Mouse (Mus musculus) CD4-positive helper T cell, adult 2 months (primary cell): ENCODE data around the gene Tcf7l2.

Experiments used
- DNase-seq: peaks from one replicate; pipeline ENCODE4 v3.0.0-alpha.2; 2012; ENCODE audit warnings: low read depth, missing footprints, low spot score

The Tcf7l2 gene

DNA sequence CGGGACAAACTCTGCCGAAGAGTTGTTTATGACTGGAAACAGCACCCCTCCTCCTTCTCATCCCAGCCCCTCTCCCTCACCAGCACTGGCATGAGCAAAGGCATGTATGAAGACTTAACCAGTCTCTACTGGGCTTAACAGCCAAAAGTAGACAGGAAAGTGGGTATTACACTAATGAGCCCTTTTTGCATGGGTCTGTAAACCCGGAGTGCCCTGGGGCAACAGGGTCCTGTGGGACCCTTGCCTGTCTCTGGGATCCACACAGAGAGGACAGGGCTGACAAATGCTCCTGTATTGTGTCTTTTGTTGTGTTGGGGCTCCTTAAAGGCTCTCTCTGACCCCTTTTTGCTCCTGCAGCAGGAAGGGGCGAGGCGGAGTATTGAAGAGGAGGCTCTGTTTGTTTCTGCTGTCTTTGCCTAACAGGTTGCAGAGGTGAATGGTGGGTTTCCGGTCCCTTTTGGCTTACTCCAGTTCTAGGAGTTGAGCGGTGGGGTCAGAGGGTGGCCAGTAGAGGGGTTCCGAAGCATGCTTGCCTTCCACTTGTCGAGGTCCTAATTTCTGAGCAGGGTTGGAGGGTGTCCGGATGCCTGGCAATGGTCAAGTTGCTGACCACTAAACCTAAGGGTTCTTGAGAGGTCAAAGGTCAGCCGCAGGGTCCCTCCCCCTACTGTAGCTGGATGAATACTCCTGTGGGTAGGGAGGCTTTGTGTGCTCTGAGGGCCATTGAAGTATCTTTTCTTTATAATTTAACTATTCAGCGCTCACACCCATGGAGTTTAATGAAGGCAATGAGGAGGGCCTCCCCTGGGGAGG, 161.2 kb downstream of the Tcf7l2 start:
- no peak for DNase-seq

DNA sequence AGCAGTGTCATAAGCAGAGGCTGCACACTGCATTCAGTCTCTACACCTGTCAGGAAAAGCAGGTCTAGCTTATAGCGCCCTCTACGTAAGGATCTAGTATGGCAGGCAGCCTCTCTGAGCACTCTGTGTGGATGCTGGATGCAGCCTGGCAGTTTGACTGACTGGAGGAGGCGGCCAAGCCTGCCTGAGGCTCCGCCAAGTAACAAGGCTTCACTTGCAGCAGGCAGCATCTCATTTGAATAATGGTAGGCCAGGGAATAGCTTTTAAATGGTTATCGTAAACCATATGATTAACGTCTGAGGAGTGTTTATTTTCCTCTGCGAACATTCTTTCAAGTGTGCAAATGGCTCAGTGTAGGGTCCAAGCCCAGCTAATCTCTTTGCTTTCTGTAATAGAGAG, 167.4 kb downstream of the Tcf7l2 start:
- DNase-seq: peak; percentile 38

DNA sequence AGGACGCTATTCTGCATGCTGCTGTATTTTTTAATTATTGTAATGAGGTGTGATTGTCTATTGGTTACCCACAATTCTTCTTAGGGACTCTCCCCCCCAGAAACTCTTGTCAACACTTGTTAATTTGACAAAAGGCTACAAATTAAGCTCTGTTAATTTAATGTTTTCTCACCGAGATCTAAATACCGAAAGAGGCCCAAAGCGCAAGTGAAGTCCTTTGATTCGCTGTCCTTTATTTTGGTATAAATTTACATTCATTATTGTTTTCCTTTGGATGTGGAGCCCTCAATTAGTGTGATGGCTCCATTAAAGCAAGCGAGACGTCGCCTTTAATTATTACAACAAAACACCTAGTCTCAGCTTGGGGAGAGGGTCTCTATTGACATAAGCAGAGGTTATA, 170.3 kb downstream of the Tcf7l2 start:
- no peak for DNase-seq

DNA sequence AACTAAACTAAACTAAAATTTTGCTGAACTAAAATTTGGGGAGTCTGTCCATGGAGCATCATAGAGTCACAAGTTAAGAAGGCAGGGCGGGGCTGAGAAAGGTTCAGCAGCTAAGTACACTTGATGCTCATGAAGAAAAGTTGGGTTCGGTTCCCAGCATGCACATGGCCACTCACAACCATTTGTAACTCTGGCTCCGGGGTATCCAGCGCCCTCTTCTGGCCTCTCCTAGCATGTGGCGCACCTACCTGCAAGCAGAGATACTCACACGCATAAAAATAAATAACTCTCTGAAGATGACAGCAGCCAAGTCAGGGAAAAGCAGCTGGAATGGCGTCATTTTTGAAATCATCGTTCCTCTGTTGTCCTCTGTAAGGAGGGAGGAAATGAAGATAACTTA, 171.2 kb downstream of the Tcf7l2 start:
- DNase-seq: no peak

DNA sequence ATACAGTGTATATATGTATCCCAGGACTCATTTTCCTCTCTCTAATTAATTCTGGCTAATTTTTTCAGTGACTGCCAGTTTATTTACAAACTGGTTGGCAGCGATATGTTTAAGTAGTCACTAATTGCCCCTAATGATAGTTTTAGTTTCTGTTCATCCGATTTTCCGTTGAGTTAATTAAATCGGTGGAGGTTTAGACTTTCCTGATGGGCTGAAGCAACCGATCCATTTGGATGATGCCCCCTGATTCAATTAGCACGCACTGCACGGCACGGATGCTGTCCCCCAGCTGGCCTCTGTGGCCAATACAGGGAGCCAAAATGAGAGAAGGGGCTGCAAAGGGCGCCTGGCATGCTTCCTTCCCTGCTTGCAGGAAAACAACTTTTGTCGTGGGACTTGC, 172.0 kb downstream of the Tcf7l2 start:
- DNase-seq: no peak

DNA sequence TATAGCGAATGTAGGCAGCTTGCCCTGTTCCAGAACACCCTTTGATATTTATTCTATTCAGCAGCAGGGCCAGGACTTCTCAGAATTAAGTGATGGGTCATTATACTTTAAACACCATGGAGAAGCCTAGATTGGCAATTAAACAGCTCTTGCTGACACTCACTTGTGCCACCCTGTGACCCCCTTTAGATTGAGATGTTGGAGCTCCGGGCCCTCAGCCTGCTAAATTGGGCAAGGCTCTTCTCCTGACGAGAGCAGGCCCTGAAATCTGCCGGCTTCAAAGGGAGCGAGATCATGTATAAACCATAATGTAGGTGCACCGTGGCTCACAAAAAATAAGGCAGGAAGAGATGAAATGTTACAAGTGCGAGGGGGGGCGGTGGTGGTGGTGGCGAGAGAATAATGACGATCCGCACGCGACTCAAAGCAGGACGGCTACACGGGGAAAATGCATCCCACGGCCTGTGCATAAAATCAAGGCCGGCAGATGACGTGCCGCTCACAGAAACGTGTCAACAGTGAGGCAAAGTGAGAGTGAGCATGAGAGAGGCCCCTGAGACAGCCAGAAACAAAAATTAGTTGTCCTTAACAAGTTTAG, 173.1 kb downstream of the Tcf7l2 start:
- DNase-seq: peak; percentile 57

DNA sequence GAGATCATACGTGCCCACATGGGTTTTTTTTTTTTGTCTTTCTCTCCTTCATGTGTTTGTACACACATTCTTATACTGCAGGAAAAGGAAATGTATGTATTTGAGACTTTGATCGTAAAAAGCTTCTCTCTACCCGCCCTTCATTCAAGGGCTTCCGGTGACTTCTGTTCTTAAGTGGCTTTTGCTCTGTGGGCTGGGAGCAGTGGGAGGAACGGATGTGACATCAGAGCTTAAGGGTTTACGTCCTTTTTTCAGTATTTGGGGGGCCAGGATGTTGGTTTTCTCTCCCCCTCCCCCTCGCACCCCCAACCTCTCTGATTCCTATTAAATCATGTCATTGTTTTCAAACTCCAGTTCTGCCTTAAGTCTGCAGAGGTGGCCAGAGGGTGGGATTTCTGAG, 173.9 kb downstream of the Tcf7l2 start:
- DNase-seq: peak; percentile 90

DNA sequence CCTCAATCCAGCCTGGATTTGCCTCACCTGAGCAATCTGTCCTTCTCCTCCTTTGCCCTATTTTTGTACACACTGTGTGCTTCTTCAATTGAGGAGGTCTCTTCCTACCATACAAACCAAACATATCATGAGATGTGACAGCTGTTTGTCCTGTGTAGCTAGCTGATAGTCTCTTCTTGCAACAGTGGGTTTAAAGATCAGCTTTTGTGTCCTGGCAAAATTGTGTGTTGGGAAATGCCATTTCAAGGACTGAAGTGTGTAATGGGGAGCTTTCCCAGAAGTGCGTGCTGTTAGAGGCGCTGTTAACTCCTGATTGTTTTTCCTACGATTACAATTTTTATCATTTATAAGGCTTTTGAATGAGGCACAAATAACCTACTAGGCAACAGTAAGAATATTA, 174.6 kb downstream of the Tcf7l2 start:
- no peak for DNase-seq

DNA sequence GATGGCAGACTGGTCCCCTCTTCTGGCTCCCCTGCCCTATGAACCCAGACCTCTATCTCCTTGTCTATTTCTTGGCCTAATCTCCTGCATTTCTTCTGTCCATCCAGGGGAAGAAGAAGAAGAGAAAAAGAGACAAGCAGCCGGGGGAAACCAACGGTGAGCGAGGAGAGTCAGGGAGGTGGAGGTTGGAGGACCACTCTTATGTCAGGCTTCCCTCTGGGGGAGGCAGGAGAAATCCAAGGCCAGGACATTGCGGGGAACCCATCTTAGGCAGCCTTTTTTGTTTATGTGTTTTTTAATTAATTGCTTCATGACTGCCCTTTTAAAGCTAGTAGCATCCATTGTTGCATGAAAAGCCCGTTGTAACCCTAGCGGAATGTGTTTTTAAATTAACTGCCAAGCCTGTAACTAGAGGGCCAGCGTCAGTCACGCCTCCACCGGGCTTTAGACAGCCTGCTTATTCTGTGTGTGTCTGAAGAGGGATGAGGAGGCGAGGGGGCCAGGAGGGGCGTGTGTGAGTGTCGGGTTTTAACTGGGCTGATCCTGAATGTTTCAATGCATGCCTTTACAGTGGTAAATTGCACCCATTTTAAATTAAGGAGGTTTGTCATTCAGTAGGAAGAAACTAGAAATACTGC, 182.3 kb downstream of the Tcf7l2 start:
- no peak for DNase-seq

DNA sequence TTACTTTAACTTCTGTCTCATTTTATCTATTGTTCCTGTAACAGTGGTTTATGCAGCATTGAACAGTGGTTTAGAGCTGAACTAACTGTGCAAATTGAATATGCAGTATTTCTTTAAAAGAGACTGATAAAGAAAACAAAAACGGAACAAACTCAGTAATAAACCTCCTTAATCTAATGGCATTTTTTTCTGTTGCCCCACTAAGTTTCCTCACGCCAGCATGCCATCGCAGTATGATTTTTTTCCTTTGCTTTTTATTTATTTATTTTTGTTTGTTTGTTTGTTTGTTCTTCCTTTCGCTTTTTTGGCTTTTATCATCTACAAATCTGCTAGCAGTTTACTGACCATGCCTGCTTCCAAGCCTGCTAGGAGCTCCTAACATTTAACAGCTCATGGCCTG, 183.2 kb downstream of the Tcf7l2 start:
- DNase-seq: no peak

DNA sequence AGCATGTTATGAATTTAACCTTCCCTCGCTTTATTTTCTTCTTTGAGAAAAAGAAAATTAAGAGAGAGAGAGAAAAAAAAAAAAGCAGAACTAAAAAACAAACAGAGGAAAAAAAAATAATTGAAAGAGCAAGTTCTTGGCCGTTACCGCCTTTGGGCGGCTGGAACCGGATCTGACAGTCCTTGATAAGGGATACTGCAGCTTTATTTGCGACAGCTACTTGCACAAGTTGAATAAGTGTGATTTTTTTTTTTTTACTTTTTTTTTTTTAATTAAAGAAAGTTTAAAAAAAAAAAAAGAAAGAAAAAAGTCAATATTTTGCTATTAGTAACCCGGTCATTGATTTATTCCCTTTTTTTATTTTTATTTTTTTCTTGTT, 183.8 kb downstream of the Tcf7l2 start:
- DNase-seq: no peak

DNA sequence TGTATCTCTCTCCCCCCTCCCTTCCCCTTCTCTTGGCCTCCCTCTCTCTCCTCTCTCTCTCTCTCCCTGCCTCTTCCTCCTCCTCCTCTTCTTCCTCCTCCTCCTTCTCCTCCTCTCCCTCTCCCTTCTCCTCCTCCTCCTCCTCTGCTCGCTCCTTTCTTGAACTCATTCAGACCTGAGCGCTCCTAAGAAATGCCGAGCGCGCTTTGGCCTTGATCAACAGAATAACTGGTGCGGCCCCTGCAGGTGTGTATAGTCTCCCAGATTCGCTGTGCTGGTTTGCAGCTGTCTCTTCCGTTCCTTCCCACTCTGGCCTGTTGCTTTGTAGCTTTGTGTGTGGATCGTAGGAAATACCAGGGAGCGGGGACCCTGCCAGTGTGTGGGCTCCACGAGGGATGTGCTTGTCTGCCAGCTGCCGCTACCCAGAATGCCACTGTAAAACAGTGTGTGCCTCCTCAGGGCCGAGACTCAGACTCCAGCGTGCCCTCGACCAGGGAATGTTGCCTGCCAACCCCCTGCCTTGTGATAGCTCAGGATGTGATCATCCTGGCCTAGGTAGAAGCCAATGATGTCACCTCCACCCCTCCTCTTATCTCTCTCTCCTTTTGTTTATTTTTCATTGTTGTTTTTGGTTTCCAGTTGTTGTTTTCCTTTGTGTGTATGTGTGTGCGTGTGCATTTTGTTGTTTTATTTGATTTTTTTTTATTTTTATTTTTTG, 184.3 kb downstream of the Tcf7l2 start:
- DNase-seq: no peak

DNA sequence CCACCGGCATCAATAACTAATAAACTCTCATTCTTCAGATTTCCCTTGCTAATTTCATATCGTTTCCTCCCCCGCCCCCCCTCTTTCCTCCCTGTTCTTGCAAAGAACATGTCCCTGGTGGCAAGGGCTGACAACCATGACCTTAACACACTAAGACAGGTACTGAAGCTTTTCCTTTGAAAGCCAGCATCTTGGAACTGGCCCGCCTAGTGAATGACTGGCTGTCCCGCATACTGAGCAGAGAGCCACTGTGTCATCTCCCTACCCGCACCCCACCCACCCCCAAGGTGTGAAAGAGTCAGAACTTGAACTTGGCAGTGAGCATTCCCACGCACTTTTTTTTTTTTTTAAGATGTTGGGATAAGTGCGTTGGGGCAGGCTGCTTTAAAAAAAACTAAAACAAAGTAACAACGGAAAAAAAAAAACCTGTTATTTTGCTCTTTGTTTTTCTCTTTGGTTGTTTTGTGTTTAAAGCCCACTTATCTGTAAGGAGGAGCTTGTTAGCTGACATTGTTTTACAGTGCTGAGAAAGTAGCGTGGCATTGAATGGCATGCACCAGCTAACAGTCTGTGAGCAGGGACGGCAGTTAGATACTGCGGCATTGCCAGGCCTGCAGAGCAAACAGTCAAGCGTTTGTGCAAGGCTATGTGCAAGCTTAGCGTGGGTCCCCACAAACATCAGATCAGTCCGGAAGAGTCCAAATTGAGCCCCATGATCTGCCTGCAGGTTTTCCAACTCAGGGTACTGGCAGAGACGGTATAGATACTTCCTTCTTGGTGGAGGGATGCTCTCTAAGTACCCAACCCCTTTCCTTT, 185.4 kb downstream of the Tcf7l2 start:
- DNase-seq: no peak

DNA sequence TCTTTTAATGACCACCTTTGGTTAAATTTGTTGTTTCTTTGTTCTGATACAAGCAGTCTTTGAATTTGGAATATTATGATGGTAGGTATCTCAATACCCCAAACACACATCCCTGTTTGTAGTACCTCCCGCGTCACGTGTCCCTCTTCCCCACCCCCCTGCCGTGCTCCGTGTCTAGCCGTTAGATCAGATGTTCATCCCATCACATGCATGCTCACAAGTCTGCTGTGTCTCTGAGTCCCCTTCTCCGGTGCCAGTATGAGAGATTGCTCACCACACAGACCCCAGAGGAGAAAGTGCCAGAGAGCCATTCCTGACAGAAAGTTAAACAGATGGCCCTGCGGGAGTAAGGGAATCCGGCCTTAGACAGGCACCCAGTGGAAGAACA, 186.0 kb downstream of the Tcf7l2 start:
- DNase-seq: no peak

DNA sequence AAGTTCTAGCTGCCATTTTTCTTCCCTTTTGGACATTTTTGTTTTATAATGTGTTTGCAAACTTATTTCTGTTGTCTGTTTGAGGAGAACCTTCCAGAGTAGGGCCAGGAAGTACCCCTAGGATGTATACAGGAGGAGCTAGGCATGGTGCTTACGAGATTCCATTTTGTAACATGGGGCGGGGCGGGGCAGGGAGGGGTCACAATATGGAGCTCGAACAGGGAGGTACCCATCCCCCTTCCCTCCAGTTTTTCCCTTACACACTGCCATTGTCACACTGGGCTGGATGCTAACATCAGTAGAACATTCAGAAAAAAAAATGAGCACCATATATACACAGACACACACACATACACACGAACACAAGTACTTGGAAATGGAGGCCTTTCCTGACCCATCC, 187.1 kb downstream of the Tcf7l2 start:
- DNase-seq: no peak

DNA sequence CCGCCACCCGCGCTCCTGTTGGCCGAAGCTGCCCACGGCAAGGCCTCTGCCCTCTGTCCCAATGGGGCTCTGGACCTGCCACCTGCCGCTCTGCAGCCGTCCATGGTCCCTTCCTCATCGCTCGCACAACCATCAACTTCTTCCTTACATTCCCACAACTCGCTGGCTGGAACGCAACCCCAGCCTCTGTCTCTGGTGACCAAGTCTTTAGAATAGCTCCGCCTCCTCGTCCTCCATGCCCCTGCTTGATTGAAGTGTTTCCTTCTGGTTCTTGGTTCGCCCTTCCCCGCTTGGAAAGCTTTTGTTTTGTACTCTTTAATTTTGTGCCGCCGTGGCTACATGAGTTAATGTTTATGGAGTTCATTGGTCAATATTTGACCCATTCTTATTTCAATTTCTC, 190.0 kb downstream of the Tcf7l2 start:
- DNase-seq: no peak

DNA sequence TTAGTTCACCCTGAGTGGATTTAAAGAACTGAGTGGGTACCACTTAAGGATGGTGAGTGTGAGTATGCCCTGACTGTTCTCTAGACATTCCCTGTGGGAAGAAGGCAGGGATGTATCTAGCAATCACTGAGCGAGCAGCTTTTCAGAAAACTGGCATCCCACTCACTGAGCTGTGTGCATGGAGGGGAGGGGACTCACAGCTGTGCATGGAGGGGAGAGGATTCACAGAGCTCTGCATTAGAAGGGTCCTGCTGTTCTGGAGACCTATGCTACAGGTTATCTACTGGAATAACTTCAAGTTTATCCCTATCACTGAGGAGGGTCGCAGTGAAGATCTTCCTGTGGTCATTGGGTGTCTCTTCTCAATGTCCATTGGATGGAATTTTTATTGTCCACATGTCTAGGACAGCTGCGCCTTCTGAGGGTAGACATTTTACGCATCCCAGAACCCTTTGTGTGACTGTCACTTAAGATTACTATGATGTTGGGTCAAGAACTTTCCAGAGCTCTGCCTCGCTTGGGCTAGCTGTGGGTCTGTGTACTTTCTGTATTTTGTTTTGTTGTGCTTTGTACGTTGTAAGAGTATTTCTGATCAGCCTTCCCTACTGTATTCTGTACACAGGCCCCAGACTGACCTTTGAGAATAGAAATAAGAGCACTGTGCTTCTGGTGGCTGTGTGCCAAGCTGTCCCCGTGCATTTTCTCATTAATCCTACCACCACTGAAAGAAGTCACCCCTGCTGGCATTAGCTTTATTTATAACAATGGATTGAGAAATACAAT, 192.5 kb downstream of the Tcf7l2 start:
- DNase-seq: no peak

DNA sequence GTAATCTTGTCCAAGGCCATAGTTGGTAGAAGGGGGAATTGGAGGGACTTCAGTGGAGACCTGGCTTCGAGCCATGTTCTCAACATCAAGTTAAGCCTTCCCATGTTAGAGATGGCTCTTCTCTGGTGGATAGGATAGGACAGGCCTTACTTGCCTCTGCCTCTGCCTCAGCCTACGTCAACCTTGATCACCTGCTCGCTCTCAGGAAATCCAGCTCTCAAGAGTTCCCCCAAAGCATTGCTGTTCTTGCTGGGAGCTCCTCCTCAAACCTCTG, 193.0 kb downstream of the Tcf7l2 start:
- DNase-seq: no peak

DNA sequence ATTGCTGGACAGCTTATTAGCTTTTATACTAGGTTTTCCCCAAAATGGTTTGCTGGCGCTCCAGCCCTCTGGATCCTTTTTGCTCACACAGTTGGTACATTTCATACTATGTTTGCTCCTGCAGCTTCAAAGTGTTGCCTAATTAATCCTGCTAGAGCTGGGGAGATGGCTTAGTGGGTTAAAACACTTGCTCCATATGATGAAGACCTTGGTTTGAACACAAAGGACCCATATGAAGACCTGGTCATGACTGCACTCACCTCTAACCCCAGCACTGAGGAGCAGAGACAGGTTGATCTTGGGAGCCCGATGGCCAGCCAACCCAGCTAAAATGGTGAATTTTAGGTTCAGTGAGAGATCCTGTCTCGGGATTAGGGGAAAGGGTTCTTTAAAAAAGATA, 195.4 kb downstream of the Tcf7l2 start:
- DNase-seq: no peak

DNA sequence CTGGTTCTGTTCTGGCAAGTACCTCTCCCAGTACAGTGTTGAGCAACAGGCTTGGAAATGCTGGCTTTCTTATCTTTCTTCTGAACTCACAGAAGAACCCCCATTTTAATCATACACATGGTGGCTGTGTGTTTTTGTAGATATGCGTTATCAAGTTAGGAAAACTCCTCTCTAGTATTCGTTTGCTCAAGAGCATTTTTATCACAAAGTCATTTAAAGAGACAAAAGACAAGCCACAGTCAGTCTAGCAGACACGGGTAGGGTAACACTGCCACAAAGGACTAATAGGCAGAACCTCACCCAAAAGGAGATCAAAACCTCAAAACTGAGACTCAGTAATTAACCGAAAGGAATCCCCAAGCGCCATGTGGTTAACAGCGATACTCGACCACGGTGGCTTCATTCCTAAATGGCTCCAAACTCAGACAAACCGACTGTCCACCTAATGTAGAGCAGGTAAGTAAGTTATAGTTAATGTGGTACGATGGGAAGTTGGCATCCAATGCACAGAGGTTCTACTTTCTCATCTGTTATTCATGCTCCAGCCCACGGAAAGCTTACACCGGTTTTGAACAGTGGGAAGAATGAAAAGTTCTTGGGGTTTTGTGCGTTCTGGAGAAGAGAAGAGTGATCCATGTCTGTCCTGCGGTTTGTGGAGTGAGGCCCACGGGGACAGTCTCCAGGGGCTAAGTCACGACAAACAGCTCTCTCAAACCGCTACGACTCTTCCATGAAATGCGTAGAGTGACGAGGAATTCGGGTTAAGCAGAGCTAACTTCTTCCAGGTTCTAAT, 196.8 kb downstream of the Tcf7l2 start:
- DNase-seq: no peak
